Mouse (Mus musculus) heart, postnatal 4 days (tissue): Measurements from ENCODE around the gene Aanat. TPM values are rescaled to one million over a fixed set of nuclear protein-coding genes. Genes with fewer than 3 reads are reported as not detected.
A peak's percentile ranks its signal among the peaks of the same experiment; 100 is the strongest.

ENCODE experiments used
- DNase-seq: peaks from one replicate; pipeline ENCODE4 v3.0.0; 2021
- total RNA-seq, 2 experiments: library from RNA; stranded (reverse); gene quantifications; 2 replicates each; pipeline ENCODE4 v1.2.3; 2021

Gene Aanat
- total RNA-seq, 2 experiments from 2014 or later: not detected

- no peak for DNase-seq
Measured at GRCm38 (mm10) chr11:116574982-116575381, 11.2 kb upstream of the Aanat start.

- DNase-seq: no peak
Measured at GRCm38 (mm10) chr11:116575396-116575795, 10.8 kb upstream of the Aanat start.

GRCm38 (mm10) chr11:116579280-116579679 lies 7.0 kb upstream of the Aanat start:
- DNase-seq: no peak

GRCm38 (mm10) chr11:116580031-116580652 lies 6.1 kb upstream of the Aanat start:
- DNase-seq: no peak

GRCm38 (mm10) chr11:116580711-116581375 lies 5.4 kb upstream of the Aanat start:
- peak; percentile 55 for DNase-seq

GRCm38 (mm10) chr11:116581376-116581814 lies 4.8 kb upstream of the Aanat start, which contains the start of gene Ube2o:
Gene Ube2o (minus strand): TSS chr11:116581447.
- peak; percentile 91 for DNase-seq

GRCm38 (mm10) chr11:116585682-116586081 lies 550 bp upstream of the Aanat start:
- no peak for DNase-seq

- peak; percentile 82 for DNase-seq
Measured at GRCm38 (mm10) chr11:116586801-116587631, 784 bp downstream of the Aanat start.

- no peak for DNase-seq
Measured at GRCm38 (mm10) chr11:116589020-116589531, 2.8 kb downstream of the Aanat start.

- no peak for DNase-seq
Measured at GRCm38 (mm10) chr11:116589574-116589973, 3.3 kb downstream of the Aanat start.

- DNase-seq: no peak
Measured at GRCm38 (mm10) chr11:116591621-116592020, 5.4 kb downstream of the Aanat start.

- peak; percentile 99 for DNase-seq
Measured at GRCm38 (mm10) chr11:116592428-116592827, 6.2 kb downstream of the Aanat start.

GRCm38 (mm10) chr11:116593345-116593744 lies 7.1 kb downstream of the Aanat start:
- no peak for DNase-seq

GRCm38 (mm10) chr11:116596766-116597165 lies 10.5 kb downstream of the Aanat start:
- no peak for DNase-seq

GRCm38 (mm10) chr11:116598193-116598592 lies 12.0 kb downstream of the Aanat start:
- no peak for DNase-seq

- no peak for DNase-seq
Measured at GRCm38 (mm10) chr11:116599230-116599629, 13.0 kb downstream of the Aanat start.

- DNase-seq: no peak
Measured at GRCm38 (mm10) chr11:116601166-116601565, 14.9 kb downstream of the Aanat start.

- no peak for DNase-seq
Measured at GRCm38 (mm10) chr11:116602043-116602442, 15.8 kb downstream of the Aanat start.

GRCm38 (mm10) chr11:116603339-116603738 lies 17.1 kb downstream of the Aanat start:
- peak; percentile 65 for DNase-seq

- DNase-seq: no peak
Measured at GRCm38 (mm10) chr11:116604097-116604496, 17.9 kb downstream of the Aanat start.

GRCm38 (mm10) chr11:116607717-116608116 lies 21.5 kb downstream of the Aanat start:
- no peak for DNase-seq

- no peak for DNase-seq
Measured at GRCm38 (mm10) chr11:116609965-116610630, 23.9 kb downstream of the Aanat start.
